Mouse (Mus musculus): Measurements from ENCODE around the gene Macrod2. TPM values are rescaled to one million over a fixed set of nuclear protein-coding genes. Genes with fewer than 3 reads are reported as not detected.

Gene Macrod2
- polyA plus RNA-seq, 1 experiment: 16.3 TPM

DNA sequence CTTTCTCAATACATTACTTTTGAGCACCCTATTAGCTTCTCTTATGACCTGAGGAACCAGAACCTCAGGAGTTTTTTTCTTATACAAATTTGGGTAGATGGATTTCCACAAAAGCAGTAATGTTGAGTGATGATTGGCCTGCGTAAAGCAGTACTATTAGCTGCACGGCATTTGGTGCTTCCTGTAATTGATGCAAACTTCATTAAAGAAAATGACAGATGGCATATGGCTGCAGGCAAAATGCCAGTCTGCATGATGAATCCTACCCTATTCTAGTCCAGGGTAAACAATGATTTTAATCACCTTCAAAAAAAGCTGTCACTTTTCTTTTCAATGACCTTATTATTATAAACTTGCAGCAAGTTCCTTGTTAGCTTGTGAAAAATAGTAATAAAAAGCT, 822.4 kb downstream of the Macrod2 start:
- H3K27me3 ChIP-seq (ENCODE audit: control insufficient read depth, insufficient read depth, low read length): no peaks in the 10 kb centered on the region
- H3K27ac ChIP-seq (ENCODE audit: control insufficient read depth, insufficient read depth, low read depth, low read length): no peak overlapping the region
- no peak overlapping the region for H3K4me3 ChIP-seq (ENCODE audit: control insufficient read depth, low read depth, low read length)
- no peak for TF ChIP-seq CTCF (IDR thresholded peaks at IDR 0.05; ENCODE audit: control insufficient read depth, insufficient read depth, insufficient replicate concordance, low read depth, low read length)
- no peaks in the 10 kb centered on the region for H3K4me1 ChIP-seq (ENCODE audit: control insufficient read depth, insufficient read depth, low read length)
- H3K36me3 ChIP-seq (ENCODE audit: control insufficient read depth, insufficient read depth, low read length): no peaks in the 10 kb centered on the region

DNA sequence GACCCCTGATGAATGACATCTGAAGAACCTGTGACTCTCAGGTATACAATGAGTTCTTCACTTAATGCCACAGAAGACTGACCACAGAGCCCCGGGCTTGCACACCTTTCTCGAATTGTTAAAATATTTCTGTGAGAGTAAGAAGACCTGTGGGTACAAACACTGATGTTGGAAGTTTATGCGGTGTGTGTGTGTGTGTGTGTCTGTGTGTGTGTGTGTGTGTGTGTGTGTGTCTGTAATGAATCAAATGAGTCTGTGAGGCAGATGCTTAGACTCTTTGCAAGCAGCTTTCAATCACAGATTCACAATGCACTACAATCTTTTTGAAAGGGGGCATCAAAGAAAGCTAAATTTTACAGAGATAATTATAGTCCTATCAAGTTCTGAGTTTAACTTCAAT, 822.8 kb downstream of the Macrod2 start:
- Histone ChIP-seq H3K27ac (ENCODE audit: control insufficient read depth, insufficient read depth, low read depth, low read length) (no peak overlapping the region), H3K27me3 (ENCODE audit: control insufficient read depth, insufficient read depth, low read length) (no peaks in the 10 kb centered on the region)
- no peak for TF ChIP-seq CTCF (IDR thresholded peaks at IDR 0.05; ENCODE audit: control insufficient read depth, insufficient read depth, insufficient replicate concordance, low read depth, low read length)
- TF ChIP-seq POLR2A (IDR thresholded peaks at IDR 0.05; ENCODE audit: control insufficient read depth, low read depth, low read length): no peak

DNA sequence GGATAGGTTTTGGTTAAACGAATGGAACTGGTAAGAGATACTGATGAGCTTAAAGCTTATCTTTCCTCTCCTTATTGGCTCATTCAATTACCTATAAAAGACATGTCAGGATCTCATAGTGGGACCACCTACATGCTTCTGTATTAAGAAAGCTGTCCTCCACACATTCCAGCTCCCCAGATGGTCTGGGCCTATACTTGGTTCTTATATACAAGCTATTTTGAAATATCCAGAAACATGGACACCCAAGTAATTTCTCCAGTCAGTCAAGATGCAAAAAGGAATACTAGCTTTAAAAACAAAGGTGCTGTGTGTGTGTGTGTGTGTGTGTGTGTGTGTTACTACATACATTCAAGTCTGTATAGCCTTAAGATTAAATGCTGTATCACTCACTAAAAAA, 833.7 kb downstream of the Macrod2 start:
- Histone ChIP-seq H3K27me3 (ENCODE audit: control insufficient read depth, insufficient read depth, low read length) (no peaks in the 10 kb centered on the region), H3K4me1 (ENCODE audit: control insufficient read depth, insufficient read depth, low read length) (0 out of 2 replicates have a peak, but pooled peaks cover 2% of the 10 kb centered on the region), H3K4me3 (ENCODE audit: control insufficient read depth, low read depth, low read length) (no peak overlapping the region), H3K36me3 (ENCODE audit: control insufficient read depth, insufficient read depth, low read length) (no peaks in the 10 kb centered on the region), H3K27ac (ENCODE audit: control insufficient read depth, insufficient read depth, low read depth, low read length) (no peak overlapping the region)
- no peak for TF ChIP-seq POLR2A (IDR thresholded peaks at IDR 0.05; ENCODE audit: control insufficient read depth, low read depth, low read length)
- TF ChIP-seq CTCF (IDR thresholded peaks at IDR 0.05; ENCODE audit: control insufficient read depth, insufficient read depth, insufficient replicate concordance, low read depth, low read length): no peak

More for the DNA sequence above, 822.8 kb downstream of the Macrod2 start:
- H3K36me3 ChIP-seq (ENCODE audit: control insufficient read depth, insufficient read depth, low read length): no peaks in the 10 kb centered on the region
- H3K4me3 ChIP-seq (ENCODE audit: control insufficient read depth, low read depth, low read length): no peak overlapping the region
- no peaks in the 10 kb centered on the region for H3K4me1 ChIP-seq (ENCODE audit: control insufficient read depth, insufficient read depth, low read length)

DNA sequence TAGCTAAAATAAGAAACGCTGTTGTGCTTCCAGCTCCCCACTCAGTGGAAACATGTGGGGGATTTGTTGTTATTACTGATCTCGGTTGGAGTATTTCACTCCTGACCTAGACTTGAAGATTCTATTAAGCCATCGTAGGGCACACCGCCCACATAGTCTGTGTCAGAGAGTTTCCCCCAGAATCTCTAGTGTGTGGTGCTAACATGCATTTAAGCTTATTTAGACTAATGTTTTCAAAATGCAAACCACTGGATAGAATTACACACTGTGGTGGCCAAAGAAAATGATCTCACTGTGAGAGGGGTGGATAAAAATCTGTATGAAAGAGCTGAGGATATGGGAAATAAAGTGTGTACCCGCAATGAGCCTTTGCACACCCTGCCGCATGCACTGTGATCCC, 834.7 kb downstream of the Macrod2 start:
- Histone ChIP-seq H3K27me3 (ENCODE audit: control insufficient read depth, insufficient read depth, low read length) (no peaks in the 10 kb centered on the region), H3K4me1 (ENCODE audit: control insufficient read depth, insufficient read depth, low read length) (0 out of 2 replicates have a peak, but pooled peaks cover 2% of the 10 kb centered on the region), H3K27ac (ENCODE audit: control insufficient read depth, insufficient read depth, low read depth, low read length) (no peak overlapping the region), H3K36me3 (ENCODE audit: control insufficient read depth, insufficient read depth, low read length) (no peaks in the 10 kb centered on the region), H3K4me3 (ENCODE audit: control insufficient read depth, low read depth, low read length) (no peak overlapping the region)
- TF ChIP-seq POLR2A (IDR thresholded peaks at IDR 0.05; ENCODE audit: control insufficient read depth, low read depth, low read length) (no peak), CTCF (IDR thresholded peaks at IDR 0.05; ENCODE audit: control insufficient read depth, insufficient read depth, insufficient replicate concordance, low read depth, low read length) (no peak)

DNA sequence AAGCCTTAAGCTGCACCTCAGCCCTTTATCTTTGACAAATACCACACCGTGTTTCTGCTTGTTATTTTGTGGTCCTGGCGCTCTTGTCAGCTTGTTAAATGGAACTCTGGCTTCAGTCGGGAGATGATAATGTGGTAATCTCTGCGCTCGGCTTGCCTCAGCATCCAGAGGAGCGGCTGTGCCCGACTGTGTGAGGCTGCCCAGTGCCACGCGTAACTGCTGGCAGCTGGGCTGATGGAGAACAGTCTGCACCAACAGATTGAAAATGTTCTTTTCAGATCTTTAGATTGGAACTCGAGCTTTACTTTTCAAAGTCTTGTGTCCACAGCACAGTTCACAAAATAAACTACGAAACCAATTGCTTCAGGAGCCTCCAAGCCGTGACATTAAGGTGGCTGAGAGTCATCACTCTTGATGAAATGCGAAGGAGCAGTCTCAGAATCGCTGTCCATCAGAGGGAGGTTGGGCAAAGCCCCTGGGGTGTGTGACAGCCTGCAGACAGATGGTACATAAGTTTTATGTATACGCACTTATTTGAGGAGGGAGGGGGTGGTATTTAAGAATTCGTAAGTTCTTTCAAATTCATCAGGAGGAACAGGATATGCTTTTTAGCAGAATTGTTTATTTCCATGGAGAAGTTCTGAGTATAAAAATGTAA, 836.0 kb downstream of the Macrod2 start:
- Histone ChIP-seq H3K36me3 (ENCODE audit: control insufficient read depth, insufficient read depth, low read length) (no peaks in the 10 kb centered on the region), H3K27me3 (ENCODE audit: control insufficient read depth, insufficient read depth, low read length) (no peaks in the 10 kb centered on the region), H3K4me3 (ENCODE audit: control insufficient read depth, low read depth, low read length) (no peak overlapping the region), H3K4me1 (ENCODE audit: control insufficient read depth, insufficient read depth, low read length) (0 out of 2 replicates have a peak, but pooled peaks cover 2% of the 10 kb centered on the region), H3K27ac (ENCODE audit: control insufficient read depth, insufficient read depth, low read depth, low read length) (no peak overlapping the region)
- TF ChIP-seq CTCF (IDR thresholded peaks at IDR 0.05; ENCODE audit: control insufficient read depth, insufficient read depth, insufficient replicate concordance, low read depth, low read length) (no peak), POLR2A (IDR thresholded peaks at IDR 0.05; ENCODE audit: control insufficient read depth, low read depth, low read length) (no peak)

DNA sequence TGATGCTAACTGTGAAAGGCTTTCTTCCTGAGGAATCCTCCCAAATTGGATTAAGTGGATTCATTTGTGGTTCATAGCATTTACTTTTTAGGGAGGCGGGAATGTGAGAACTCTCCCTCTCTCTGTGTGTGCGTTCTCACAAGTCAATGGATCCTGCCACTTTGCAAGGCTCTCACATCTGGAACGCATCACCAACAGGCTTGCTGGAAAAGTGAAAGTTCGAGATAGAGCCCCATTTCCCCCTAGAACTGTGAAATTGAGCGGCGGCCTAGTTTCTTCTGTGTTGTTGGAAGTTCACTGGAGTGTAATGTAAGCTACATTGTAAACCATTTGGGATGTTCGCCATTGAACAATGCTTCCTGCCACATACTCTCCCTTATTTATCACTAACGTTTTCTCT, 839.2 kb downstream of the Macrod2 start:
- Histone ChIP-seq H3K4me3 (ENCODE audit: control insufficient read depth, low read depth, low read length) (no peak overlapping the region), H3K27ac (ENCODE audit: control insufficient read depth, insufficient read depth, low read depth, low read length) (no peak overlapping the region), H3K4me1 (ENCODE audit: control insufficient read depth, insufficient read depth, low read length) (0 out of 2 replicates have a peak, but pooled peaks cover 2% of the 10 kb centered on the region), H3K36me3 (ENCODE audit: control insufficient read depth, insufficient read depth, low read length) (no peaks in the 10 kb centered on the region), H3K27me3 (ENCODE audit: control insufficient read depth, insufficient read depth, low read length) (no peaks in the 10 kb centered on the region)
- TF ChIP-seq POLR2A (IDR thresholded peaks at IDR 0.05; ENCODE audit: control insufficient read depth, low read depth, low read length): no peak
- TF ChIP-seq CTCF (IDR thresholded peaks at IDR 0.05; ENCODE audit: control insufficient read depth, insufficient read depth, insufficient replicate concordance, low read depth, low read length): no peak

DNA sequence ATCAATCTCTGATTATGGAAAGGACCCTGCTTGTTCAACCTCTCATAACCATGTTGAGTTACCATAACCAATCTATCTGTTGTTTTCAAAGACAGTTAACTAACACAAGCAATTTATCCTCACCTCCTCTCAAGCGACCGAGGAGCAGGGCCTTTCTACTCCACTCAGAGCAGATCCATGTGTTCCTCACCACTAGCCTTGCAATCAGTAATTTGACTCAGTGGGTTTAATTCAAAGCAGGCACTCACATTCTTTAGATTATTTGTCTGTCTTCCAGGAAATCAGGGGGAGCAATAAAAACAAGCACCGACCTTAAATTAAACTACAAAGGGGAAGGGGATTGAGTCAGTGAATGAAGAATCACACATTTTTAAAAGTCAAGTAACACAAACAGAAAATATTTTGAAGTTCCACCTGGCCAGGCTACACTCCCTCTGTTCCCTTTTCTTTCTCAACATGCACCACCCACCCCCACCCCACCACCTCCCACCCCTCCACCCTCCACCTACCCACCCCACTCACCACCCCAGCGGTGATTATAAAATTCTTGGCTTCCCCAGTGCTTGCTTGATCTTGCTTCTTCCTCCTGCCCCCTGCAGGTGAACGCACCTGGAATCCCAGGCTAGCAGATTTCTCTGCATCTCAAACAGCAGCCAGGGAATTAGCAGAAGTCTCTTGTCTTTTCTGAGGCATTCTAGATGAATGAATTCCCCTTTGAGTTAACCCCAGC, 839.8 kb downstream of the Macrod2 start:
- Histone ChIP-seq H3K27ac (ENCODE audit: control insufficient read depth, insufficient read depth, low read depth, low read length) (no peak overlapping the region), H3K4me1 (ENCODE audit: control insufficient read depth, insufficient read depth, low read length) (0 out of 2 replicates have a peak, but pooled peaks cover 2% of the 10 kb centered on the region), H3K36me3 (ENCODE audit: control insufficient read depth, insufficient read depth, low read length) (no peaks in the 10 kb centered on the region), H3K4me3 (ENCODE audit: control insufficient read depth, low read depth, low read length) (no peak overlapping the region), H3K27me3 (ENCODE audit: control insufficient read depth, insufficient read depth, low read length) (no peaks in the 10 kb centered on the region)
- TF ChIP-seq CTCF (IDR thresholded peaks at IDR 0.05; ENCODE audit: control insufficient read depth, insufficient read depth, insufficient replicate concordance, low read depth, low read length) (no peak), POLR2A (IDR thresholded peaks at IDR 0.05; ENCODE audit: control insufficient read depth, low read depth, low read length) (no peak)

All from testis, adult 2 months (tissue).